Mouse (Mus musculus): ENCODE results near the gene Gltpd2.

DNA sequence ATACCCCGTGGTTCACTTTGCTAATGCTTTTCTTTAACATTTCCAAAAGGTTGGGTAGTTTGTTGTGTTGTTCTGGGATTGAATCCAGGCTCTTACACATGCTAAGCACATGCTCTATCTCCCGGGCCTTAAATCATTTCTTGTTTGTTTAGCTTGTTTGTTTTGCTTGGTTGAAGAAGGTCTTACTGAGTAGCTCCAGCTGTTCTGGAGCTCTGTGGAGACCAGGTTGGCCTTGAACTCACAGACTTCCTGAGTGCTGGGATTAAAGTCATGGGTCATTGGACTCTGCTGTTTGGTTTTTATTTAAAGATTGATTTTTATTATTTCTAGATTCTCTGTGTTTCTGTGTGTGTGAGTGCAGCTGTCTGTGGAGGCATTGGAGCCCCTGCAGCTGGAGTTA, 33.5 kb upstream of the Gltpd2 start:
- TF ChIP-seq CTCF (IDR thresholded peaks at IDR 0.05; ENCODE audit: control insufficient read depth, insufficient read depth, insufficient read length) (no peak), MAX (IDR thresholded peaks at IDR 0.05) (no peak), USF1 (IDR thresholded peaks at IDR 0.05; ENCODE audit: low read depth) (no peak), MYOD1 (IDR thresholded peaks at IDR 0.05; ENCODE audit: control insufficient read depth, insufficient read length, low read depth) (no peak), MYOG (IDR thresholded peaks at IDR 0.05; ENCODE audit: control insufficient read depth, extremely low read depth, insufficient read length) (no peak)
